Mouse (Mus musculus) brain, adult 2 months (tissue): Measurements from ENCODE around the gene Taf4.
A peak's percentile ranks its signal among the peaks of the same experiment; 100 is the strongest.

Experiments
- DNase-seq: peaks from one replicate; pipeline ENCODE4 v3.0.0; 2011; ENCODE audit warnings: low read depth, low spot score

Taf4 gene

GRCm38 (mm10) chr2:179941696-179942095 lies 34.8 kb downstream of the Taf4 start:
- no peak for DNase-seq

DNA sequence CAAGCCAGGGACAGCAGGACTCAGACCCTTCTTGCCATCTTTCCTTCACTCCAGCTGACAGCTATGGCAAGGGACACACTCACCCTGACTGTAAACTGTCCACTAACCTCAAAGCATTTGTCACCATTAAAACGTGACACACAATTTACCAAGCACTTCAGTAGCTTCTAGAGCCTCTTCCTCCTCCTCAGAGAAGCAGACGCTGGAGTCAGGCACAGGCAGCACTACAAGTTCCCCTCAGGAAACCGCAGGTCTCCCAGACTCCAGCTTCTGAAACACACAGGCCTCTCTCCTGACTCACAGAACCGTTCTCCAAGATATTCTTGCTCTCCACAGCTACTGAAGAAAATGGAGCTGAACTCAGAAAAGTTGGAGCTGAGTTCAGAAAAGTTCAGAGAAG lies 39.4 kb downstream of the Taf4 start:
- no peak for DNase-seq

DNA sequence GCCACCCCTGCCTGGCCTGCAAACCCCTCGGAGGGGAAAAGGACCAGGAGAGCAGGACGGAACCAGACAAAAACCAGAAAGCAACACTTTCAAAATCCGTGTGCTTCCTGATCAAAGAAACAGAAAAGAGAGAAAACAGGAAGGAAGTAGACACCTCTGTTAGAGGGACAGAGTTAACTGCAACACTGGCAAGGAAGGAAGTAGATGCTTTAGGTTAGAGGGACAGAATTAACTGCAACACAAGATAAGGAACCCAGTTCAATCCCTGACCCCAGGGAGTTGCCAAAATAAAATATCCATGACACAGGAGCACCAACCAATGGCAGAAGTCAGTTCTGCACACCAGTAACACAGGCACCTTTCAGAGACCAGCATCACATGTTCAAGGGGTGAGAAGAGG lies 42.3 kb downstream of the Taf4 start:
- DNase-seq: no peak

GRCm38 (mm10) chr2:179931741-179932140 lies 44.7 kb downstream of the Taf4 start:
- no peak for DNase-seq

DNA sequence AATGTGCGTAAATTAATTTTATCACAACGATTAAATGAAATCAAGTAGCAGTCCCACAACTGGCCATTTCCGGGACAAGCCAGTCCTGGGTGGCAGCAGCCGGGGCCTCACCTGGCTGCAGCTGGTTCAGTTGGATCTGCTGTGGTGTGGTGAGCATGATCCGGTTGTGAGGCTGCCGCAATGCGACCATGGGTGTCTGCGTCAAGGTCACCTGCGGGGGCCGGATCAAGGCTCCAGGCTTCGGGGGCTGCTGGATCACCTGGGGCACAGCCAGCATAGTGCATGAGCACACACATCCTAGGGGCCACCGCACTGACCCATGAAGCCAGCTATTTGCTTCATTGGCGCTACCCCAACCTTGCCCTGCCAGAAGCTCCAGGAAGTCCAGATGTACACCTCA lies 47.3 kb downstream of the Taf4 start:
- no peak for DNase-seq

- DNase-seq: peak; percentile 62
Observed at GRCm38 (mm10) chr2:179924038-179924437, 52.4 kb downstream of the Taf4 start.

- peak; percentile 24 for DNase-seq
Observed at GRCm38 (mm10) chr2:179921021-179921653, 55.3 kb downstream of the Taf4 start.

DNA sequence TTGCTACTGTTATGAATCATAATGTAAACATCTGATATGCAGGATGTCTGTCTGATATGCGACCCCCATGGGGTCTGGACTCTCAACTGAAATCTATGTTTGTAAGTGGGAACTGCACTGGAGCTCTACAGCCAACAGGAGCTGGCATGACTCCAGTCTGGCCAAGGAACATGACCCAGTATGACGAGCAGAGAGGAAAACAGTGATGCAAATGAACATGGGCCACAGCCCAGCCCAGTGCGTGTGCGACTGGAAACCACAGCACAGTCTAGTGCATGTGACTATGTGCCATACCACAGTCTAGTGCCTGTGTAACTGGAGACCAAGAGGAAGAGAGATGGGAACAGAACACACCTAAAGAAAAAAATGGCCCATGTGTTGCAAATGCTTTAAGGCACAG lies 56.4 kb downstream of the Taf4 start:
- DNase-seq: no peak

GRCm38 (mm10) chr2:179916877-179917673 lies 59.4 kb downstream of the Taf4 start:
- DNase-seq: peak; percentile 92

DNA sequence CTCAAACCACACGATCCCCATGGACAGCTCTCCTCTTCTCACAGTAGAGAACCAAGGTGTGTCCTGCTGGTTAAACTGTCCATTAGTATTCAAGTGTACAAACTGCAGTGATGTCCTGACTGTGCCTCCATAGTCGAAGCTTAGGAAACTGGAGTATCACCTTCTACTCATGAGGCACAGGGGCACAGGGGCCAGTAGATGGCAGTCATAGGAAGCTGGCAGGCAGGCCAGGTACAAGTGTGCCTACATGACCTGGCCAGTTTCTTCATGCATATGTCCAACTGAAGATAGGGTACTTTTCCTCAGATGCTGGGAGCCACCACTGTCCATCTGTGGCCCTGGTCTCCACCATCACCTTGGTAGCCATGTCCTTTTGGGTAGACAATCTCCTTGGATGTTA lies 62.2 kb downstream of the Taf4 start:
- DNase-seq: peak; percentile 31

DNA sequence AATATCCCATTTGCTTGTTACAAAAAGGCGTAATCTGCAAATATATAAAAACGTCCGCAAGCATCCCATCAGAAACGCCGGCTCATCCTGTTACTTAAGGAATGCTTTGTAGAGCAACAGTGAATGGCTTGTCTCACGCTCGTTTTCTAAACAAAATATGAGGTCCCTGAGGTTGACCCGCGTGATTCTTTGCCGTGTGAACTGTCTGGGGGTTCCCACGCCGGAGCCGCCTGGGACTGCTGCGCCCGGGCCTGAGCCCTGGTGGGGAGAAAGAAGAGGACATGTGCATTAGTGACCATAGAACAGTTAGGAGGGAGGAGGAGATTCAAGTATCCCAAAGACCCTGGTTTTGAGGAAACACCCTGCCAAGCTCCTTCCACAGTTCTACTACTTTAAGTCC lies 63.1 kb downstream of the Taf4 start:
- no peak for DNase-seq

DNA sequence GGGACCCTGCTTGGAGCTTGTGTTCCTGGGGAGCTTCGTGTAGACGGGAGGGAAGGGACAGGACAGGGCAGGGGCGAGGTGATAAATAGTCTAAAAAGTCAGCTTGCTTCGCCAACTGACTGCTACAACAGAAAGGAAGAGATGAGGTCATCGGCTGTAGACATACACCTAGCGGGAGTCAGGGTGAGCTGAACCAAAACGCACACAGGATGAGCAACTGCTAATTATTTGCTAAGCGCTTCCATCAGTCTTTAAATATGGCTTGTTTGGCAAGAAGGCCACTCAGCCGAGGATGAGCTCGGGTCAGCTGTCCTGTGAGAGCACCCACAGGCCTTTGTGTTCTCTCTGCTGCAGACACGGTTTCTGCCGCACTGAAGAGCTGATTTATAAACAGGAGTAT lies 63.5 kb downstream of the Taf4 start:
- peak; percentile 12 for DNase-seq

DNA sequence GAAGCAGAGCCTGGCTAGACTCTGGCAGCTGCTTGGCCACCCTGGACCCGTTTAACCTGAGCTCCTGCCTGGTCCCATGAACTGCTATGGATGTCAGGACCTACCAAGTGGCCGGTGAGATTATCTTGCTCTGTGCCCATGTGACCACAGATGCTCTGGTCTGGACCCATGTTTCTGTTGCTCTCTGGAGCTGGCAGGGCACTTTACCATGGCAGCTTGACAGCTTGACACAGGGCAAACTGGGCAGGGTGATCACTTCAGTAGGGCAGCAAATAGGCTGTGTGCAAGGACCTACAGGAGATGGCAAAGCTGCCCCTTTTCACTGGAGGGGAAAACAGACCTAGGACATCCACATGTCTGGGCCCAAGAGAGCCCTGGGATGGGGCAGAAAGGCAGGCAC lies 79.5 kb downstream of the Taf4 start:
- DNase-seq: no peak

DNA sequence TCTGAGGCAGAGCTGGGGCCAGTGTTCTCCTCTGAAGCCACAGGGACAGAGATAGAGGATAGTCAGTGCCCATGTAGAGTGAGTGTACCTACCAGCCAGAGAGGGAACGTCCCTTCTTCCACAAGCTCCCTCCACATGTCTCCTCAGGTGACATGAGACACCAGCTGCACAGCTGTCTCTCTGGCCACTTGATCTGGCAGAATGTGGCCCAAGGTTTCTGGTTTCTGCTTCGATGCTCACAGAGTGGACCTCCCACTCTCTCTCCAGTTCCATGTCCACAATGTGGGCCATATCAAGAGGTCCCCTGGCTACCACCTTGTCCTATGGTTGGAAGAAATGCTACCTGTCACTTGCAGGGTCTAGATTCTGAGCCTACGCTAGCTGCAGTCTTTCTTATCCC lies 85.4 kb downstream of the Taf4 start:
- no peak for DNase-seq

GRCm38 (mm10) chr2:179884561-179884960 lies 91.9 kb downstream of the Taf4 start:
- no peak for DNase-seq

- DNase-seq: peak; percentile 69
Observed at GRCm38 (mm10) chr2:179877551-179878215, 98.8 kb downstream of the Taf4 start.

DNA sequence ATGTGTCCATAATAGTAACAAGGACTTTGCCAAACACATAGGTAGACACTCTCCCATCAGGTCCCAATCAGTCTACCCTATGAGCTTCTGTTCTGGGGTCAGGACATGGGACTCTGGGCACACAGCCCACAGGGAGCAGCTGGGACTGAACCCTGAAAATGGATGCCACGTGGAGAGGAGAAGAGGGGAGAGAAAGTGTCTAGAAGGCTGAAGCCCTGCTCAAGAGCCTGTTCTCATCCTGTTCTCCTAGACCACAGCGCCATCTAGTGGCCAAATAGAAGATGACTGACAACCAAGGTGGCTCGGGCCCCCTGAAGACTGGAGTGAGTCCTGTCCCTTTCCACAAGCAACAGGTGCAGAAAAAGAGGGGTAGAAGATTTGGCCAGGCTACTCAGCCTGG lies 101.3 kb downstream of the Taf4 start:
- peak; percentile 87 for DNase-seq

DNA sequence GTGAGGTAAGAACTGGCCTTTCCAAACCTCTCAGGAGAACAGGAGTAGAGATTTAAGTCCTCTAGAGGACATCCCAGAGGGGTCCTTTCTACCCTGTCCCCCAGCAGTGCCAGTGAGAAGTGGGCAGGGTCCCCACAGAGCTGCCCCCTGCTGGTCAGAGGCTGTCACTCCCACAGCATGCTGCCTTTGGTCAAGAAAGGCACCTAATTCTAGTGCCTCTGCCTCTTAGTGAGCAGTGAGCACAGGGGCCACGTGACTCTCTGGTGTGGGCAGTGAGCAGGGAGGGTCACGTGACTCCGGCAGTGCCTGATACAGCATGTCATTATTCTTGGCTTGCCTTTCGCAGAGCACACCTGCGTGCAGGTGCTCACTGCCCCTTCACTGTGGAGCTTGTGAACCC lies 103.1 kb downstream of the Taf4 start:
- DNase-seq: peak; percentile 42

DNA sequence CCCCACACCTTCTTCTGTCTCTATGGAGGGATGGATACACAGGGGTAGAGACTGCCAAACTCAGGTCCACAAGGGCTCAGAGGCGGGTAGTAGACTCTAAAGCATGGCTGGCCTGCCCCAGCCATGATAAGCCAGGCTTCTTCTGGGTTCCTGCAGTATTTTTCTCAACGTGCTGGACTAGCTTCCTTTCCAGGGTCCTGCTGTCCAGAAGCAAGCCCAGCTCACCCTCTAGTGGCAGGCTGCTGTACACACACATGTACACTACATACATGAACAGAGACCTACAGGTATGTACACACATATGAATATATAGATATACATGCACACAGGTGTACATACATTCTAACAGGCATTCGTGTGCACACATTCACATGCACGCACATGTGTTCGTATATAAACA lies 103.7 kb downstream of the Taf4 start:
- peak; percentile 71 for DNase-seq

GRCm38 (mm10) chr2:179869871-179870270 lies 106.6 kb downstream of the Taf4 start:
- DNase-seq: peak; percentile 86

GRCm38 (mm10) chr2:179867669-179868068 lies 108.8 kb downstream of the Taf4 start:
- DNase-seq: no peak

DNA sequence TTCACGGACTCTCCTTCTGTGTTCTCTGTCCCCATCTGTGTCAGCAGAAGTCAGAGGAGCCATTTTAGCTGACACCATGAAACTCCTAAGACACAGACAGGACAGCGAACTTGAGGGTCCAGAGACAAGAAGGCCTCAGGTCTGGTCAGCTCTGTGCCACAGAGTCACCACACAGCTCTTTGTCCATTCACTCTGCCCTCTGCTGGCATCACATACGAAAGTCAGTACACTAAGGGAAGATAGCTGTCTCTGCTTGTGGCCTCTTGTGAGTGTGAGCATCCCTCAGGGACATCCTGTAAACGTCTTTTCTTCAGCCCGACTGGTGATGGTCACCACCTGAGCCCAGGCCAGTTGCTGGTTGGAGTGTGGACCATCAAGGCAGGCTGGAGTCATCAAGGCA lies 111.3 kb downstream of the Taf4 start:
- DNase-seq: no peak

DNA sequence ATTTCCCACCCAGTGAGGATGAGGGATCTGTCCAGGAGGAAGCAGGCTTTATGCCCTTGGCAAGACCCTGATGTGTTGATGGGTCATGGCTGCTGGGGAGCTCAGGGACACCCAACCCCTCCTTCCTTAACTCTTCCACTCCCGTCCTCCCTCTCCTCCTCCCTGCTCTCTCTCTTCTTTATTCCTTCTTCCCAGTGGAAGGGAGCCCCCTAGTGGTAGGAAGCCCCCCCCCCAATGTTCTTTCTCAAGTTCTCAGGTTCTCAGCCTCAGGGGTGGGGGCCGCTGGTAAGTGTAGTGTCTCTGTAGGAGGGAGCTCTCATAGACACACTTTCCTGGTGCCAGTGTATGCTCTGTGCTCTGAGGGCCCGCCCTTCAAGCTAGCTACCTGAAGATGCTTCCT lies 113.2 kb downstream of the Taf4 start:
- DNase-seq: peak; percentile 58
